Mouse (Mus musculus) liver, embryonic 14.5 days (tissue): Measurements from ENCODE around the gene Ubox5. TPM values are rescaled to one million over a fixed set of nuclear protein-coding genes. Genes with fewer than 3 reads are reported as not detected.
A peak's percentile ranks its signal among the peaks of the same experiment; 100 is the strongest.

Source experiments
- ATAC-seq: fragments of 200-750 bp; cut with Nextera tagmentation; 2 replicates; pipeline ENCODE4 v1.8.0; 2017; ENCODE audit warnings: moderate number of reproducible peaks, mild to moderate bottlenecking, moderate library complexity; ENCODE audit not compliant: insufficient read depth
- DNase-seq, 3 experiments: peaks; one replicate each; pipeline ENCODE4 v3.0.0-alpha.2; 2012 to 2013; ENCODE audit warnings: low read depth in 3 of 3, low spot score in 3 of 3
- H3K27ac ChIP-seq: fragments of 300-500 bp; sonication (generic); 2 replicates; pipeline ENCODE4 v1.5.1; 2014; ENCODE audit warnings: moderate library complexity, mild to moderate bottlenecking, control low read depth, inconsistent platforms
- H3K27me3 ChIP-seq: fragments of 300-500 bp; sonication (generic); 2 replicates; pipeline ENCODE4 v1.6.1; 2014; ENCODE audit warnings: mild to moderate bottlenecking, low read length, moderate library complexity; ENCODE audit not compliant: control insufficient read depth, insufficient read depth
- H3K36me3 ChIP-seq: fragments of 300-500 bp; sonication (generic); replicated peaks from 2 replicates; pipeline ENCODE4 v1.6.1; 2014; ENCODE audit warnings: low read depth; ENCODE audit not compliant: control insufficient read depth, insufficient read depth
- H3K4me1 ChIP-seq, 2 experiments: fragments of 200-500 bp in 1 of 2; fragments of 300-500 bp in 1 of 2; sonication (generic) in 1 of 2; replicated peaks; 2 replicates each; pipeline ENCODE4 v1.6.1; 2012 to 2014; ENCODE audit warnings: antibody characterized with exemption in 1 of 2, inconsistent platforms in 1 of 2, low read length in 1 of 2; ENCODE audit not compliant: control insufficient read depth in 2 of 2, insufficient read depth in 2 of 2
- H3K4me2 ChIP-seq: fragments of 300-500 bp; sonication (generic); 2 replicates; pipeline ENCODE4 v1.6.1; 2014; ENCODE audit warnings: low read depth, mild to moderate bottlenecking, control low read depth, moderate library complexity
- H3K4me3 ChIP-seq, 2 experiments: fragments of 200-500 bp in 1 of 2; fragments of 300-500 bp in 1 of 2; sonication (generic) in 1 of 2; 2 replicates each; pipeline ENCODE4 v1.5.1; 2012 to 2014; ENCODE audit warnings: low read depth in 2 of 2, low read length in 2 of 2, mild to moderate bottlenecking in 2 of 2, control low read depth in 1 of 2, inconsistent platforms in 1 of 2, moderate library complexity in 1 of 2; ENCODE audit not compliant: insufficient read depth in 1 of 2
- H3K9ac ChIP-seq: fragments of 300-500 bp; sonication (generic); replicated peaks from 2 replicates; pipeline ENCODE4 v1.6.1; 2014; ENCODE audit warnings: mild to moderate bottlenecking, control low read depth, moderate library complexity
- H3K9me3 ChIP-seq: fragments of 300-500 bp; sonication (generic); 2 replicates; pipeline ENCODE4 v1.6.1; 2016; ENCODE audit warnings: low read length, mixed read lengths; ENCODE audit not compliant: control insufficient read depth
- CTCF ChIP-seq: IDR thresholded peaks from 2 replicates; pipeline ENCODE4 v1.5.1; 2016; ENCODE audit warnings: antibody characterized with exemption, low read depth, control low read depth
- EP300 ChIP-seq: IDR thresholded peaks from 2 replicates; pipeline ENCODE4 v1.6.1; 2016; ENCODE audit warnings: antibody characterized with exemption, low read depth
- WGBS: fragments of 180-500 bp; shearing (Covaris S2); extraction: QIAGEN DNeasy Blood & Tissue Kit; methylation state at CpG from one replicate; pipeline ENCODE4 v1.1.7; 2014; ENCODE audit not compliant: insufficient replicate concordance; 5-methylcytosine and 5-hydroxymethylcytosine counted together
- polyA plus RNA-seq, 2 experiments: library from polyadenylated mRNA; depleted of rRNA in 1 of 2; stranded (reverse) in 1 of 2; unstranded in 1 of 2; fragments of >200 nt; fragmentation: Nextera tagmentation in 1 of 2; extraction: Ambion mirVana in 1 of 2; gene quantifications; 2 replicates each; pipeline versions ENCODE4 v1.2.1 to v1.2.3; 2012 to 2014

The Ubox5 gene
- polyA plus RNA-seq, 2 experiments = 3.4 to 5.4 TPM

- H3K27me3 ChIP-seq = peaks cover 16% of the 10 kb centered on the region
- H3K27ac ChIP-seq = peak overlapping the region; percentile 11
- DNase-seq (no peak), ATAC-seq (peak; percentile 72)
- no peaks in the 10 kb centered on the region for H3K9me3 ChIP-seq
- peak overlapping the region; percentile 80 for H3K9ac ChIP-seq
- peak overlapping the region; percentile 89 for H3K4me2 ChIP-seq
- TF ChIP-seq CTCF (peak; percentile 2; the same call in 1 of the 2 replicates), EP300 (no peak)
- peaks cover 5 to 8% of the 10 kb centered on the region in 2 experiments; a peak in 3 of 4 replicates for H3K4me1 ChIP-seq
- WGBS = 2% methylated on average over 35 of the region's 37 CpGs
- peak overlapping the region; percentile 69 to 76 for H3K4me3 ChIP-seq
- peaks cover 6% of the 10 kb centered on the region for H3K36me3 ChIP-seq
Observed at GRCm38 (mm10) chr2:130629080-130629838, 579 bp downstream of the Ubox5 start.

- H3K9me3 ChIP-seq = no peaks in the 10 kb centered on the region
- DNase-seq (no peak), ATAC-seq (no peak)
- WGBS = 47% methylated on average over 3 of the region's 3 CpGs
- peak overlapping the region; percentile 80 for H3K9ac ChIP-seq
- H3K4me2 ChIP-seq = peak overlapping the region; percentile 89
- no peak overlapping the region for H3K27ac ChIP-seq
- peaks cover 8% of the 10 kb centered on the region for H3K27me3 ChIP-seq
- H3K4me3 ChIP-seq = peak overlapping the region; percentile 69 to 76; a peak in 3 of 4 replicates
- peak; percentile 54 for TF ChIP-seq CTCF
- no peak for TF ChIP-seq EP300
- H3K4me1 ChIP-seq = peaks cover 5 to 8% of the 10 kb centered on the region in 2 experiments; a peak in 3 of 4 replicates
- peaks cover 6% of the 10 kb centered on the region for H3K36me3 ChIP-seq
Observed at GRCm38 (mm10) chr2:130628424-130628823, 1.4 kb downstream of the Ubox5 start.

GRCm38 (mm10) chr2:130618972-130619371 lies 10.9 kb downstream of the Ubox5 start:
- no peak overlapping the region for H3K9ac ChIP-seq
- no peak overlapping the region for H3K4me3 ChIP-seq
- WGBS = 83% methylated on average over 7 of the region's 7 CpGs
- H3K4me1 ChIP-seq = no peaks in the 10 kb centered on the region
- ATAC-seq (no peak), DNase-seq (no peak)
- H3K4me2 ChIP-seq = no peak overlapping the region
- H3K36me3 ChIP-seq = peaks cover 16% of the 10 kb centered on the region
- H3K9me3 ChIP-seq = no peaks in the 10 kb centered on the region
- H3K27ac ChIP-seq = no peak overlapping the region
- no peaks in the 10 kb centered on the region for H3K27me3 ChIP-seq
- TF ChIP-seq CTCF = no peak
- TF ChIP-seq EP300 = no peak

- no peak for DNase-seq
- H3K36me3 ChIP-seq = peaks cover 16% of the 10 kb centered on the region
Observed at GRCm38 (mm10) chr2:130613091-130613490, 16.7 kb downstream of the Ubox5 start.

GRCm38 (mm10) chr2:130602195-130602594 lies 27.6 kb downstream of the Ubox5 start:
- no peak overlapping the region for H3K27ac ChIP-seq
- H3K4me1 ChIP-seq = no peaks in the 10 kb centered on the region
- no peak overlapping the region for H3K9ac ChIP-seq
- no peak for TF ChIP-seq CTCF
- TF ChIP-seq EP300 = no peak
- no peaks in the 10 kb centered on the region for H3K27me3 ChIP-seq
- peaks cover 4% of the 10 kb centered on the region; the same call in 1 of the 2 replicates for H3K36me3 ChIP-seq
- no peak overlapping the region for H3K4me3 ChIP-seq
- ATAC-seq (no peak), DNase-seq (no peak)
- H3K4me2 ChIP-seq = no peak overlapping the region
- no peaks in the 10 kb centered on the region for H3K9me3 ChIP-seq
- 86% methylated on average over 4 of the region's 4 CpGs for WGBS

More at GRCm38 (mm10) chr2:130613091-130613490, 16.7 kb downstream of the Ubox5 start:
- no peak overlapping the region for H3K9ac ChIP-seq
- no peak overlapping the region for H3K4me2 ChIP-seq
- no peak for TF ChIP-seq EP300
- TF ChIP-seq CTCF = peak; percentile 71
- no peaks in the 10 kb centered on the region for H3K9me3 ChIP-seq
- no peaks in the 10 kb centered on the region for H3K27me3 ChIP-seq
- no peak overlapping the region for H3K27ac ChIP-seq
- no peaks in the 10 kb centered on the region for H3K4me1 ChIP-seq
- H3K4me3 ChIP-seq = no peak overlapping the region
- 60% methylated on average over 3 of the region's 3 CpGs for WGBS
- no peak for ATAC-seq
